Mouse (Mus musculus) left cerebral cortex, adult 6 months (tissue): ENCODE data around the gene Svs2. TPM values are rescaled to one million over a fixed set of nuclear protein-coding genes. Genes with fewer than 3 reads are reported as not detected.

Source experiments
- long read RNA-seq, 2 experiments: library from polyadenylated mRNA; unstranded; transcript quantifications; one replicate each; pipeline ENCODE4 v2.0.0; 2019 to 2020
- polyA plus RNA-seq: library from polyadenylated mRNA; unstranded; fragments of <200 nt; fragmentation: Nextera tagmentation; gene quantifications from 2 replicates; pipeline ENCODE4 v1.2.3, GENCODE M21; 2021

Gene Svs2
- not detected in 2 replicates for polyA plus RNA-seq
- long read RNA-seq, experiment 1, result 0 reads
- long read RNA-seq, experiment 2, result 0 reads

DNA sequence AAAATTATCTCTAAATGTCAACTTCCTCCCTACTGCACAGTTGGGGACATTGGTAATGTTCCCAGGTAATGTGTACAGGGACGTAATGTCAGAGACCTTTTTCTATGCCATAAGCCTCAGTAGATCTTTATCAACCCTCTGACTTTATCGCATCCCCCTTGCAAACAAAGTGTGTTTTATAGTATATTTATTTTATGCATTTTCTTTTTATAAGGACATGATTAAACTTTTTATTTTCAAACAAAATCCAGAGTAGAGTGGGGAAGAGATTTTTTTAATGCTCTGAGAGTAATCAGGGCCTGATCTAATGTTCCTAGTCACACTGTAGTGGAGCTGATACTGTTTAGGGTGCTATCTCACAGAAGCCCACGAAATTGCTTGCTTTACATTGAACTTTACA is at the start of gene Svs2:
Gene Svs2, minus strand, starts transcription at position 101 of the 400 bp plus-strand sequence.

DNA sequence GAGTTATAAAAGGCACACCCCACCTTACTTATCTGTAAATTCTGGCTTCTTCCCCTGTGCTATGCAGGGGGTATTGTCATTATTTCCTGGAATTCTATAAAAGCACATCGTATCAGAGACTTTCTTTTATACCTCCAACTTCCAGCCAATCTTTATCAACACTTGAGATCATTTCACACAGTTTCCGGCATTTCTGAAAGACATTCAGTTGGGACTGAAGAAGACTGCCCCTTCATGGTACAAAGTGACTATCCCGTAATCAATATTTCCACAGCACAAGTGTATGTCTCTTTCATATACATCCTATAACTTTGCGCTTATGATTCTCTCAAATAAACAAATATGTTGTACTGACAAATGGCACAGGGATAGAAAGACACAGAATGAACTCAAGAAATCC is 40.1 kb upstream of the Svs2 start, which contains the start of gene Svs4:
Gene Svs4, minus strand, starts transcription at position 101 of the 400 bp plus-strand sequence.

DNA sequence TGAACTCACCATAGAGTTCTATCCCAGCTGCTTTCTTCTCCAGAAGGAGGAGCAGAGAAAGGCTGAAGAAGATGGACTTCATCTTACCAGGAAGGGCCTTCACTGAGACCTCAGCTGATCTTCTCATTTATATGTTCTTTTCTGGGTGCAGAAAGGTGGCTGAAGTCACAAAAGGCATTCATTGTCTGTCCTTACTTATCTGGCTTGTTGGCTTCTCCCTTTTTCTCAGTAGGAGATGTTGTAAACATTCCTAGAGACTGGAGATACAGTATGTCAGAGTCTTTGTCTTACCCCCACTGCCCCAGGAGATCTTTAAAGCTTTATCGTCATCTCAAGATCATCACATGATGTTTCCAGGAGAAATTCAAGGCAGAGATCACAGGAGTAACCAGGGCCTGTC is 18.3 kb upstream of the Svs2 start, which contains the start of gene Svs3b:
Gene Svs3b, minus strand, starts transcription at position 101 of the 400 bp plus-strand sequence.

DNA sequence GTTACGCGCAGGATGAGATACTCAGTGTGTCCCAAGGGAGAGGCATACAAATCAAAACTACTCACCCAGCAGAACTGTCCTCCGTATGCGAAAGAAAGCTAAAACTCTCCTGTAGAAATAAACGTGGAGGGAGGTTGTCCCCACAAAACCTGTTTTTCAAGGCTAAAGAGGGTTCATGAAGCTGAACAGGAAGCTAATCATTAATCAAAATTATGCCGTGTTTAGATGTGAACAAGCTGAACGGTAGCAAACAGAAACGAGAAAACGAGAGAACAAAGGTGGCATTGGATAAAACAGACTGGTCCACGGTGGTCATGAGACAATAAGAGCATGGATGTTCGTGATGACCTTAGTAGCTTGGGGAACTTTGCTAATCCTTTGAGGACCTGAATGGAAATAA is 16.7 kb downstream of the Svs2 start, which contains the start of gene Wfdc15b:
Gene Wfdc15b, minus strand, starts transcription at position 139 of the 400 bp plus-strand sequence.

DNA sequence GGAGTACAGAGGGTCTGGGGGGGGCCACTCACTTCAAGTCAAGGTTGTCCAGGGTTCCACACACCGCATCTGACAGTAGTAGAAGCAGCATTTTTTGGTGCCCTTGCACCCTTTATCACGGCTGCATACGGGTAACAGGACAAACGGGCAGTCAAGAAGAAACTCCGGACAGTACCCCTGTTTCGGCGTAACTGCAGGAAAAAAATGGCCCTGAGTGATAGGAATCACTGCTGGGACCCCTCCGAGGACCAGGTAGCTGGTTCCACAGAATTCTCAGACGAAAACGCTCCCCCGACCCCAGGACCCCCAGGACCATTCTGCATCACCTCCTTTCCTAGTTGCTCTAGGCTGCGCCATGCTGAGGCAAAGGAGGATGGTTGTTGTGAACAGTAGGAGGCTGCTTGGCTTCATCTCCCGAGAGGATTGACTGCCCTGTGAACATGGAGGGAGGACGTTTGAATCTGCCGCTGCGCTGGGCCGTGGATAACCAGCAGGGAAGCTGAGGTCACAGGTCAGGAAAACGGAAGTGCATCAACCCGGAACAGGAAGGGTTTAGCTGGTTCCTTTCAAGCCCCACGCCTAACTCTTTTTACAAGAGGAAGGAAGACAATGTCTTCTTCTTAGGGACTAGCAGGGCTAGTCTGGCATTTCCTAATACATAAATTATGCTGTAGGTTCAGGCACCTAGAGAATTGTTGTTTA is 38.5 kb downstream of the Svs2 start, which contains the start of gene Wfdc15a:
Gene Wfdc15a, minus strand, starts transcription at position 505 of the 702 bp plus-strand sequence.

DNA sequence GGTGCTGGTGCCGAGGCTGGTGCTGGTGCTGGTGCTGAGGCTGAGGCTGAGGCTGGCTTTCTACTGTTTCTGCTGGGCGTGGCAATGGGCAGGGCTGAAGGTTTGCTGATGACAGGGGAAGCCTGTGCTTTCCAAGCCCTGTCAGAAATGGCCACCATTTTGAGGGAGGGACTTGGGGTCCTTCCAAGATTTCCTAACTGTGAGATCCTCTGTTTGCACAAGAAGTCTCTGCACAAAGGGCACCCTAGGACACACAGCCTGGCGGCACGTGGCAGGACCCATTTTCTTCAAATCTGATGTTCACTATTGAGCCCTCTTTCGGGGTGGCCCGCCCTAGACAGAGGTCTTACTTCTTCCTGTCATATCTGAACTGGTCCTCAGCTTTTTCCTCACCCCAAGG is 47.7 kb downstream of the Svs2 start, which contains the start of gene Wfdc12:
Gene Wfdc12, minus strand, starts transcription at position 33 of the 400 bp plus-strand sequence.

Other genes starting within 250 kb of the Svs2 start
- 525 and 537 TPM in 2 replicates for gene Ywhab, start 243.5 kb downstream of the Svs2 start, polyA plus RNA-seq
- 0.21 and 0.78 TPM in 2 replicates for gene Pabpc1l, start 213.0 kb downstream of the Svs2 start, polyA plus RNA-seq
- gene Stk4, start 168.1 kb downstream of the Svs2 start, polyA plus RNA-seq, result 13.3 and 21.5 TPM in 2 replicates
- gene Tomm34, start 167.3 kb downstream of the Svs2 start, polyA plus RNA-seq, result 105 and 112 TPM in 2 replicates
- gene Kcns1, start 67.4 kb downstream of the Svs2 start, polyA plus RNA-seq, result 6.0 and 9.7 TPM in 2 replicates
- gene Wfdc5, start 55.7 kb downstream of the Svs2 start, polyA plus RNA-seq, result not detected in 2 replicates
- not detected in 2 replicates for gene Wfdc12, start 47.9 kb downstream of the Svs2 start, polyA plus RNA-seq
- gene Wfdc15a, start 38.3 kb downstream of the Svs2 start, polyA plus RNA-seq, result not detected in 2 replicates
- not detected in 2 replicates for gene Wfdc15b, start 16.8 kb downstream of the Svs2 start, polyA plus RNA-seq
- not detected in 2 replicates for gene Svs3b, start 18.2 kb upstream of the Svs2 start, polyA plus RNA-seq
- gene Svs4, start 40.0 kb upstream of the Svs2 start, polyA plus RNA-seq, result not detected in 2 replicates
- gene Svs3a, start 50.8 kb upstream of the Svs2 start, polyA plus RNA-seq, result not detected in 2 replicates
- gene Svs6, start 78.3 kb upstream of the Svs2 start, polyA plus RNA-seq, result not detected in 2 replicates
- not detected in 2 replicates for gene Svs5, start 94.3 kb upstream of the Svs2 start, polyA plus RNA-seq
- 0.40 TPM in 1 of 2 replicates, not detected in the other for gene Slpi, start 150.6 kb upstream of the Svs2 start, polyA plus RNA-seq
- 0.16 and 0.23 TPM in 2 replicates for gene Rbpjl, start 164.7 kb upstream of the Svs2 start, polyA plus RNA-seq
- 3.8 and 3.9 TPM in 2 replicates for gene Matn4, start 166.7 kb upstream of the Svs2 start, polyA plus RNA-seq
- gene Sdc4, start 205.4 kb upstream of the Svs2 start, polyA plus RNA-seq, result 156 and 202 TPM in 2 replicates
- gene Sys1, start 218.5 kb upstream of the Svs2 start, polyA plus RNA-seq, result 99.5 and 102 TPM in 2 replicates
- 4.3 and 26.7 TPM in 2 replicates for gene Gm20458, start 222.5 kb upstream of the Svs2 start, polyA plus RNA-seq
- gene Trp53tg5, start 235.3 kb upstream of the Svs2 start, polyA plus RNA-seq, result not detected in 2 replicates
- 233 and 239 TPM in 2 replicates for gene Dbndd2, start 247.6 kb upstream of the Svs2 start, polyA plus RNA-seq